Mouse (Mus musculus) left cerebral cortex, postnatal 14 days (tissue): ENCODE measurements at regions not wholly inside any gene's neighbourhood (a gene's known extent, or its start where the extent isn't known, plus 50 kb on each side); places are given as distances from the start of the nearest gene placed in this dataset.

Experiments used
- DNase-seq, 2 experiments: peaks; one replicate each; pipeline ENCODE4 v3.0.0; 2021 to 2022; ENCODE audit warnings: low spot score in 2 of 2, mixed read lengths in 1 of 2
- intact Hi-C: fragments of 180-260 bp; cut with DNase I; formaldehyde crosslinking; loops from one replicate; pipeline ENCODE4 v1.15.1; 2025

DNA sequence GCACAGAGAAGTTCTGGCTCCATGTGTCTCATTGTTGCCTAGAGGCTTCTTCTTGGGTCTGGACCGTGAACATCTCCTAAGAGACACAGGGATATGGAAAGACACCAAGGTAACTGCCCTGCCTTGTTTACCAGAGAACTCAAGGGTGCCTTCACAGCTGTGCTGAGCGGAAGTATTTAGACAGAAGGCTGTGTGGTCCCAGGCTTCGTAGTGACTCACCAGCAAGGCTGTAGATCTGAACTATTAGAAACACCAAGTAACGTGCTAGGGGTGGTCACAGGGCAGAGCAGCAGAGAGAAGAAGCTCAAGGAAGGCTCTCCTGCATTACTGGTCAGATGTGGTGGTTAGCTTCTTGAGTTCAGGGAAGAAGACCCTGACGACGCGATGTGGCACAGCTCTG, 51.6 kb upstream of the Lpp start:
- no peak for DNase-seq
- intact Hi-C loops = no loop called here

- intact Hi-C loops = no loop called here
- DNase-seq = no peak
Observed at GRCm38 (mm10) chr16:24340646-24341045, 52.7 kb upstream of the Lpp start.

DNA sequence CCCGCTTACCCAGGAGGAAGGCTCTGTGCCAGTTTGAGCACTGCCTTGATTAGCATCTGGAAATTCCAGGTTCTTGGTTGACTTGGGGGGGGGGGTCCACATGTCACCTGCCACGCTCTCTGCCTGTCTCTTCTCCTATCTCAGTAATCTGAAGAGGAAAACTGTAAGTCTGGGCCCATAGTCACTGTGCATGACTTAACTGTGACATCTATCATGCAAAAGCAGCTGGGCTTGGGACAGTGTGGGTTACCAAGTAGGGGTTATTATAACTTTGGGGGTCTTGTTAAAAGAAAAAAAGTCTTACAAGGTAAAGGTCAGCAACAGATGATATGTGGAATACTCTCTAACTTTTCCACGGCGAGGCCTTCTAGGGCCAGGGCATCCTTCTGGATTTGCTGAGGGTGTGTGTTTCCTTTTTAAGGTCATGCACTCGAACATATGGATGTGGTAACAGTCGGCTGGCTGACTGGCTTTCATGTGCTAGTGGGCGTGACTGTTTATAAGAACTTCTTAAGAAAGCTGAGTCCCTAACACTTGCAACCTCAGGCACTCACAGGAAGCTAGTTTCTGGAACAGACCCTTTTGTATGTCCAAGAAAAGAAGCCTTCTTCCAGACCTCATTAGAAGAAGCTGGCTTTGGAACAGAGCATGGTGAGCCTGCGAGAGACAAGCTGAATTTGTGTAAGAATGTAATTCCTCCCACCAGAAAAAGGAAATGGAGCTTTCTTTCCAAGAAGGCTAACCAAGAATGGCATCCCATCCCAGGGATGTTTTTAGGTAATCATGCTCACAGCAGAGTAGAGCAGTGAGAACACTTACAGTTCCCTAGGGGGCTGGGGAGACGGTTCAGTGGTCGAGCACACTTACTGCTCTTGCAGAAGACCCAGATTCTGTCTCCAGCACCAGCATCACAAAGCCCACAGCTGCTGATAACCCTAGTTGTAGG, 53.7 kb upstream of the Lpp start:
- intact Hi-C loops = no loop called here
- peak; percentile 10 to 30 for DNase-seq

DNA sequence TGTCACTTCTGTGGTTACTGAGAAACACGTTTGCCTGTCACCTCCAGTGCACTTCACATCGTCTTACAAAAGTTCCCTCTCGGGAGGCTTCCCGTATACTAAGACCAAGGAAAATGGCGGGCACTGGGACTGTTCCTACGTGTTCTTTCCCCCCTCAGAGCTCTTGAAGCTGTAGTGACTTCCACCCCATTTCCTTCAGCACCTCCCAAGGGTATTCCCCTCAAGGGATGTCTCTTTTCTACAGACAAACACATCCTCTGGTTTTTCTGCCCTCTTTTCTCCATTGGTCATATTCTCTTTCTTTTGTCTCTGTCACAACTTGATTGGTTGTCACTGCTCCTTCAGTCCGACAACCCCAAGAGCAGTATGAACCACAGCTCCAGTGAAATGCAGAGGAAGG, 54.9 kb upstream of the Lpp start:
- no peak for DNase-seq
- intact Hi-C loops = no loop called here

DNA sequence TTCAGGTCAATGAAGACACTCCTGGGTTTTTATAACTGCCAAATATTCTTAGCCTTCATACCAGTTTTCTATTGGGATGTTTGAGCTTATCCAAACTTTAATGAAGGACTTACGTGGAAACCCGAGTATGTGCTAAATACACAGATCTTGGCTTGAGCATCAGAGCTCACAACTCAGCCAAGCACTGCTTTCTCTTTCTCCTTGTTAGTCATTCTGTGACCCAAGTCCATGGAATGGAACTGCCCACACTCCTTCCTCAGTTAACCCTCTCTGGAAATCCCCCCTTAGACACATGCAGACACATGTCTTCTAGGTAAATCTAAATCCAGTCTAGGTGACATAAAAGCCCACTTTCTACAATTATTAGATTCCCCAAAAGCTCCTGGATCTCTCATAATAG, 58.9 kb upstream of the Lpp start:
- intact Hi-C loops = no loop called here
- no peak for DNase-seq

- no peak for DNase-seq
- intact Hi-C loops = no loop called here
Observed at GRCm38 (mm10) chr16:24331446-24332020, 61.8 kb upstream of the Lpp start.

DNA sequence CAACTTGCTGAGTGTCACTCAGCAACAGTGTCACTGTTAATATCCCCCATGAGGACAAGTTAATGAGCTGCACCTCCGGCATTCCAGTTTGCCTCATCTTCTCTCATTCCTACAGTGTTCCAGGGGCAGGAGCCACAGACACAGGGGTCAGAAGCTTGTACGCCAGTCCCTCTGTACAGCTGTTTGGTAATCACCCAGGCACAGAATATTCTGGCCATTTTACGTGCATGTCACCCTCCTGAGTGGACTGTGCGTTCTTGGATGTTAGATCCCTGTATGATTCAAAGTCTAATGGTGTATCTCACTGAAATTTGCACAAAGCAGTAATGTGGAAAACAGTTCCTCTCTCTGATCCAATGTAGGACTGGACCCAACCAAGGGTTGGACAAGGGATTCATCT, 66.7 kb upstream of the Lpp start:
- no peak for DNase-seq
- intact Hi-C loops = loop anchor here (5.0 kb wide), 1 partner anchor 334 kb away; no protein-coding TSS in a partner anchor

DNA sequence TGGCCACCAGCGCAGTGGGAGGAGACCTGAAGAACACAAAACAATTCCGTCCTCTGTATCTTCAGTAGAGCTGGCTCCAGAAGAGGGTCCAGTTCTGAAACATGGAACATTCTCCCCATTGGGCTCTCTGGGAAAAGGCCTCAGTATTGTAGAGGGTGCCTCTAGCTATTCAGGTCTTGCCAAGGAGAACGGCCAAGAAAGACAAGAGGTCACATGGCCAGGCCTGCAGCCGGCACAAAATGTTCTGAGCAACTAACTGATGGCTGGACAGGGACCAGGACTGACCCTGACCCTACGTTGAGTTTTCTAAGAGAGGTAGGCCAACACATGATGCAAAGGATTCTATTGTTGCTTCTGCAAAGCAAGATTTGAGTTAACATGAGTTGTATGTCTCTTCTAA, 67.3 kb upstream of the Lpp start:
- peak; percentile 45 to 67 for DNase-seq
- intact Hi-C loops = loop anchor here (5.0 kb wide), 1 partner anchor 334 kb away; no protein-coding TSS in a partner anchor

GRCm38 (mm10) chr16:24324917-24325316, 68.4 kb upstream of the Lpp start:
- intact Hi-C loops = loop anchor here (5.0 kb wide), 1 partner anchor 333 kb away; no protein-coding TSS in a partner anchor
- DNase-seq = no peak

GRCm38 (mm10) chr16:24318723-24319437, 74.4 kb upstream of the Lpp start:
- no peak for DNase-seq
- intact Hi-C loops = no loop called here

DNA sequence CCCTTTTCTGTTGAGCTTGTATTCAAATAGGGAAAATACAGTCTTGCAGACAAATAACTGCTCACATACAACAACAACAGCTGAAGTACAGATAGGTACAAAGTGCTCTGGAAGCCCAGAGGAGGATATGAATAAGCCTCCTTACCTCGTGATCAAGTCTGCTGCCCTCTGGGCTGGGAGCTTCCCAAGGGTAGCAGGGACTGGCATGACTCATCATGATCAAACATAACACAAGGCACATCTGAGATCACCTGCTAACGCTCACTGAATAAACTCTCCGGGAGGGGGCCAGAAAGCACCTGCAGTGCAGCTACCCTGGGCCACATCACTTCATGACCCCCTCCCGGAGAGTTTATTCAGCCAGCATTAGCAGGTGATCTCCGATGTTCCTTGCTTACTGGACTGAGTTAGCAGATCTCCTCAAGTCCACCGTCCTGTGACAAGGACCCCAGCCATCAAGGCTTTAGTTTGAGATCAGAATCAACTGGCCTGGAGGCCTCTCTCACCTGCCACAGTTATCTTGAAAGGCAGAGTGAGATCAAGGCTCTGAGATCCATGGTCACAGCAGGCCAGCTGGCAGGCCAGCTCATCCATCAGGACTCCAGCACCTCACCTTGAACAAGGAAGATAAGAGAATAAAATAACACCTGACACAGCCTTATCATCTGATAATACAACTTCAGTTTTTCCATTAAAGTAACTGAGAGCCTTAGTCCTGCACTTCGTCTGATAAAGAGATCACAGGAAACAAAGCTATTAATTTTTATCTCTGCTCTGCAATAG, 79.6 kb upstream of the Lpp start:
- no peak for DNase-seq
- intact Hi-C loops = no loop called here

- intact Hi-C loops = no loop called here
- DNase-seq = no peak
Observed at GRCm38 (mm10) chr16:24305391-24305790, 87.9 kb upstream of the Lpp start.

GRCm38 (mm10) chr16:24296790-24297189, 96.5 kb upstream of the Lpp start:
- DNase-seq = no peak
- intact Hi-C loops = no loop called here

- intact Hi-C loops = no loop called here
- no peak for DNase-seq
Observed at GRCm38 (mm10) chr16:24295626-24296440, 97.5 kb upstream of the Lpp start.

- intact Hi-C loops = loop anchor here (5.0 kb wide), 1 partner anchor 297 kb away; the partner anchor contains the start of genes Bcl6 and Gm37419
- no peak for DNase-seq
Observed at GRCm38 (mm10) chr16:24284215-24284614, 109.1 kb upstream of the Lpp start.

GRCm38 (mm10) chr16:24282194-24282683, 111.1 kb upstream of the Lpp start:
- intact Hi-C loops = loop anchor here (2.0 to 5.0 kb wide), 2 partner anchors 295 to 777 kb away; partner anchors contain the start of genes Bcl6 and Gm37419
- peak; percentile 74 to 93 for DNase-seq

- intact Hi-C loops = loop anchor here (5.0 kb wide), 1 partner anchor 294 kb away; the partner anchor contains the start of genes Bcl6 and Gm37419
- DNase-seq = no peak
Observed at GRCm38 (mm10) chr16:24281561-24281960, 111.7 kb upstream of the Lpp start.

- intact Hi-C loops = no loop called here
- no peak for DNase-seq
Observed at GRCm38 (mm10) chr16:24277857-24278256, 115.5 kb upstream of the Lpp start.
